Mouse (Mus musculus) brain, embryonic 14.5 days (tissue): ENCODE measurements around the gene Mrps25.

Source experiments
- CTCF ChIP-seq: fragments of 200-500 bp; IDR thresholded peaks from 2 replicates; pipeline ENCODE4 v1.5.1; 2012; ENCODE audit warnings: inconsistent platforms, mild to moderate bottlenecking, moderate library complexity, borderline replicate concordance; ENCODE audit not compliant: insufficient read depth, insufficient read length; ENCODE audit errors: extremely low read depth
- POLR2A ChIP-seq: fragments of 200-500 bp; IDR thresholded peaks from 2 replicates; pipeline ENCODE4 v1.6.1; 2012; ENCODE audit warnings: mild to moderate bottlenecking, inconsistent platforms, borderline replicate concordance; ENCODE audit not compliant: poor library complexity, insufficient read depth, insufficient read length, severe bottlenecking; ENCODE audit errors: extremely low read depth

DNA sequence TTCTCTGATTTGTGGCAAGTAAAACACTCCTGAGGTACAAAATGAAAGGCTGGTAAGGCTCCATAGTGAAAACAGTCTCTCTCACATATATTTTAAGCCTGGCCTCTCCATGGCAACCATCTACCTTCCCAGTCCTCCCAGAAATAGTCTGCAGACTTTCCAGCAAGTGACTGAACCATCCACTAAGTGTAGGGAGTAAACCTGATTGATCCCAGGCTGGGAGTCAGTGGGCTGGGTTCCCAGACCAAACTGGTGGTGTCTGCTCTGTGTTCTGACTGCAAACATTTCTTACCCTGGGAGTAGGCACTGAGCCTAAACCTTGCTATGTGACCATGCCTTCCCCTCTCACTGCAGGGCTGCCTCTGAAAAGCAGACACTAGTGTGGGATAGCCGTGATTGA is 41.1 kb upstream of the Mrps25 start:
- TF ChIP-seq CTCF (no peak), POLR2A (no peak)
